Mouse (Mus musculus) CH12.LX (cell line): Measurements from ENCODE around the gene Aftph. TPM values are rescaled to one million over a fixed set of nuclear protein-coding genes. Genes with fewer than 3 reads are reported as not detected.

Experiments
- DNase-seq: peaks from one replicate; pipeline ENCODE4 v3.0.0-alpha.2; 2013; ENCODE audit errors: extremely low read depth
- H3K27ac ChIP-seq: 2 replicates; pipeline ENCODE4 v1.5.1; 2012; ENCODE audit warnings: low read depth, mild to moderate bottlenecking, control low read depth, moderate library complexity; ENCODE audit not compliant: insufficient read depth
- H3K27me3 ChIP-seq: replicated peaks from 2 replicates; pipeline ENCODE3; 2012; ENCODE audit warnings: inconsistent platforms
- H3K36me3 ChIP-seq, 2 experiments: replicated peaks in 1 of 2; 2 replicates each; pipeline versions ENCODE3 to v1.6.1; 2012; ENCODE audit warnings: inconsistent platforms in 1 of 2, low read length in 1 of 2, mild to moderate bottlenecking in 1 of 2, mixed read lengths in 1 of 2, moderate library complexity in 1 of 2; ENCODE audit not compliant: control insufficient read depth in 1 of 2, insufficient read depth in 1 of 2
- H3K4me1 ChIP-seq, 2 experiments: 2 replicates each; pipeline ENCODE4 v1.6.1; 2012; ENCODE audit warnings: inconsistent platforms in 1 of 2, moderate library complexity in 1 of 2; ENCODE audit not compliant: insufficient read depth in 2 of 2, control insufficient read depth in 1 of 2
- H3K4me2 ChIP-seq: 2 replicates; pipeline ENCODE4 v1.6.1; 2012; ENCODE audit warnings: low read depth, mild to moderate bottlenecking, control low read depth; ENCODE audit not compliant: poor library complexity, insufficient read depth, severe bottlenecking
- H3K4me3 ChIP-seq, 3 experiments: fragments of 150-350 bp in 1 of 3; sonication (generic) in 1 of 3; replicated peaks in 1 of 3; 2 replicates each; pipeline versions ENCODE3 to v1.5.1; 2011 to 2012; ENCODE audit warnings: low read depth in 2 of 3, low read length in 2 of 3, mild to moderate bottlenecking in 2 of 3, moderate library complexity in 2 of 3, control low read depth in 1 of 3, improper control_type of control experiment in 1 of 3, inconsistent platforms in 1 of 3, mixed read lengths in 1 of 3; ENCODE audit not compliant: poor library complexity in 1 of 3
- H3K79me2 ChIP-seq: replicated peaks from 2 replicates; pipeline ENCODE4 v1.6.1; 2012; ENCODE audit warnings: mild to moderate bottlenecking, moderate library complexity; ENCODE audit not compliant: control insufficient read depth, poor library complexity, insufficient read depth, severe bottlenecking; ENCODE audit errors: extremely low read depth
- H3K9ac ChIP-seq: 2 replicates; pipeline ENCODE4 v1.6.1; 2012; ENCODE audit warnings: low read depth, mild to moderate bottlenecking, control low read depth, moderate library complexity; ENCODE audit not compliant: insufficient read depth
- H3K9me3 ChIP-seq: replicated peaks from 2 replicates; pipeline ENCODE3; 2012; ENCODE audit warnings: low read length, inconsistent platforms, mixed read lengths
- CHD2 ChIP-seq: IDR thresholded peaks from 2 replicates; pipeline ENCODE4 v1.6.1; 2011; ENCODE audit warnings: low read length, improper control_type of control experiment
- ELF1 ChIP-seq: IDR thresholded peaks from 2 replicates; pipeline ENCODE4 v1.6.1; 2014; ENCODE audit warnings: low read depth, mild to moderate bottlenecking, inconsistent platforms, low read length, improper control_type of control experiment
- EP300 ChIP-seq: IDR thresholded peaks from 2 replicates; pipeline ENCODE4 v1.6.1; 2011; ENCODE audit warnings: low read length, improper control_type of control experiment
- ETS1 ChIP-seq: conservative IDR thresholded peaks from 2 replicates; pipeline ENCODE4 v1.6.1; 2012; ENCODE audit warnings: low read depth, mild to moderate bottlenecking, inconsistent platforms, low read length, improper control_type of control experiment, moderate library complexity
- GABPA ChIP-seq: IDR thresholded peaks from 2 replicates; pipeline ENCODE4 v1.6.1; 2012; ENCODE audit warnings: low read depth, low read length, improper control_type of control experiment, inconsistent platforms; ENCODE audit not compliant: insufficient replicate concordance
- IRF4 ChIP-seq: IDR thresholded peaks from 2 replicates; pipeline ENCODE4 v1.6.1; 2014; ENCODE audit warnings: low read depth, mild to moderate bottlenecking, inconsistent platforms, low read length, improper control_type of control experiment
- JUN ChIP-seq: IDR thresholded peaks from 2 replicates; pipeline ENCODE4 v1.6.1; 2011; ENCODE audit warnings: low read depth, mild to moderate bottlenecking, low read length, improper control_type of control experiment, moderate library complexity; ENCODE audit not compliant: insufficient read depth
- JUND ChIP-seq: conservative IDR thresholded peaks from 2 replicates; pipeline ENCODE4 v1.6.1; 2011; ENCODE audit warnings: low read depth, low read length, improper control_type of control experiment
- KAT2A ChIP-seq: IDR thresholded peaks from 2 replicates; pipeline ENCODE4 v1.6.1; 2012; ENCODE audit warnings: low read length, improper control_type of control experiment, inconsistent platforms; ENCODE audit not compliant: insufficient replicate concordance
- MAX ChIP-seq: IDR thresholded peaks from 2 replicates; pipeline ENCODE4 v1.6.1; 2011; ENCODE audit warnings: low read length, improper control_type of control experiment
- MAZ ChIP-seq: IDR thresholded peaks from 2 replicates; pipeline ENCODE4 v1.6.1; 2012; ENCODE audit warnings: low read depth, mild to moderate bottlenecking, inconsistent platforms, low read length, improper control_type of control experiment, moderate library complexity
- MEF2A ChIP-seq: IDR thresholded peaks from 2 replicates; pipeline ENCODE4 v1.6.1; 2014; ENCODE audit warnings: low read depth, mild to moderate bottlenecking, inconsistent platforms, low read length, improper control_type of control experiment, borderline replicate concordance
- MXI1 ChIP-seq: IDR thresholded peaks from 2 replicates; pipeline ENCODE4 v1.6.1; 2011; ENCODE audit warnings: mild to moderate bottlenecking, low read depth, low read length, improper control_type of control experiment
- MYC ChIP-seq: IDR thresholded peaks from 2 replicates; pipeline ENCODE4 v1.6.1; 2011; ENCODE audit warnings: low read depth, mild to moderate bottlenecking, improper control_type of control experiment, low read length
- POLR2A ChIP-seq: IDR thresholded peaks from 2 replicates; pipeline ENCODE4 v1.6.1; 2011; ENCODE audit warnings: low read depth, mild to moderate bottlenecking, improper control_type of control experiment, low read length
- POLR2AphosphoS2 ChIP-seq: IDR thresholded peaks from 2 replicates; pipeline ENCODE4 v1.6.1; 2011; ENCODE audit warnings: low read depth, low read length, improper control_type of control experiment
- RAD21 ChIP-seq: IDR thresholded peaks from 2 replicates; pipeline ENCODE4 v1.6.1; 2011; ENCODE audit warnings: low read depth, mild to moderate bottlenecking, low read length, improper control_type of control experiment, moderate library complexity
- SMC3 ChIP-seq: IDR thresholded peaks from 2 replicates; pipeline ENCODE4 v1.6.1; 2011; ENCODE audit warnings: low read depth, low read length, improper control_type of control experiment
- TBP ChIP-seq: conservative IDR thresholded peaks from 2 replicates; pipeline ENCODE4 v1.6.1; 2011; ENCODE audit warnings: low read depth, low read length, improper control_type of control experiment
- TCF12 ChIP-seq: IDR thresholded peaks from 2 replicates; pipeline ENCODE4 v1.6.1; 2014; ENCODE audit warnings: low read depth, mild to moderate bottlenecking, inconsistent platforms, low read length, improper control_type of control experiment
- USF2 ChIP-seq: conservative IDR thresholded peaks from 2 replicates; pipeline ENCODE4 v1.6.1; 2011; ENCODE audit warnings: low read depth, low read length, improper control_type of control experiment
- ZKSCAN1 ChIP-seq: IDR thresholded peaks from 2 replicates; pipeline ENCODE4 v1.6.1; 2012; ENCODE audit warnings: low read depth, inconsistent platforms, low read length, improper control_type of control experiment, borderline replicate concordance
- ZMIZ1 ChIP-seq: IDR thresholded peaks from 2 replicates; pipeline ENCODE4 v1.6.1; 2012; ENCODE audit warnings: low read depth, mild to moderate bottlenecking, inconsistent platforms, low read length, improper control_type of control experiment
- ZNF384 ChIP-seq: IDR thresholded peaks from 2 replicates; pipeline ENCODE4 v1.6.1; 2012; ENCODE audit warnings: low read depth, low read length, improper control_type of control experiment, inconsistent platforms
- dilution Hi-C: fragments of 300-500 bp; cut with MboI; formaldehyde crosslinking; loops from 2 replicates; pipeline ENCODE4 v1.14.3; 2020; ENCODE audit warnings: low sequenced_read_pairs; ENCODE audit not compliant: extremely low pct_unique_long_range_greater_than_20kb, extremely low pct_ligation_motif_present
- in situ Hi-C: fragments of 300-500 bp; cut with MboI; formaldehyde crosslinking; loops from 3 replicates; pipeline ENCODE4 v1.14.3; 2019; ENCODE audit warnings: low sequenced_read_pairs, low pct_ligation_motif_present, low pct_unique_long_range_greater_than_20kb, mixed read lengths
- polyA plus RNA-seq: library from polyadenylated mRNA; unstranded; fragments of >175 nt; gene quantifications from 2 replicates; pipeline ENCODE4 v1.2.1, GENCODE M21; 2012; ENCODE audit warnings: low read depth; ENCODE audit not compliant: insufficient read length
- total RNA-seq, 2 experiments: library from RNA; depleted of rRNA; stranded (reverse); fragments of 300-350 nt in 1 of 2; fragments of >200 nt in 1 of 2; gene quantifications; 2 replicates each; pipeline ENCODE4 v1.2.3; 2012 to 2014

Aftph gene
- total and polyA plus RNA-seq, 3 experiments, result 53.7 to 80.0 (median 53.9) TPM

GRCm38 (mm10) chr11:20734066-20734465 is 7.3 kb downstream of the Aftph start:
- H3K79me2 ChIP-seq, result peaks cover 56% of the 10 kb centered on the region
- H3K4me3 ChIP-seq, result no peak overlapping the region
- H3K4me1 ChIP-seq, result peaks cover 0 to 34% of the 10 kb centered on the region in 2 experiments; a peak in 3 of 4 replicates
- H3K4me2 ChIP-seq, result no peak overlapping the region
- no peak for DNase-seq
- in situ Hi-C loops, result no loop called here
- TF ChIP-seq KAT2A (no peak), POLR2AphosphoS2 (no peak), ELF1 (no peak), SMC3 (no peak), MEF2A (no peak), TCF12 (no peak), EP300 (no peak), ZMIZ1 (no peak), ETS1 (no peak), JUN (no peak), JUND (no peak), CHD2 (no peak), IRF4 (no peak), GABPA (no peak), ZNF384 (no peak), MAX (no peak)
- TF ChIP-seq, all 38 proteins: peak for 0
- dilution Hi-C loops, result no loop called here
- Histone ChIP-seq H3K36me3 (peaks cover 4 to 62% of the 10 kb centered on the region in 2 experiments), H3K9me3 (no peaks in the 10 kb centered on the region), H3K9ac (no peak overlapping the region), H3K27ac (no peak overlapping the region), H3K27me3 (no peaks in the 10 kb centered on the region)

- no peak for DNase-seq
- no peak overlapping the region for H3K4me2 ChIP-seq
- H3K36me3 ChIP-seq, result peaks cover 4 to 58% of the 10 kb centered on the region in 2 experiments
- H3K4me3 ChIP-seq, result no peak overlapping the region
- H3K27ac ChIP-seq, result no peak overlapping the region
- H3K27me3 ChIP-seq, result no peaks in the 10 kb centered on the region
- no peaks in the 10 kb centered on the region for H3K9me3 ChIP-seq
- no peak for TF ChIP-seq ZKSCAN1
- TF ChIP-seq MAZ, result no peak
- no peak for TF ChIP-seq ELF1
- TF ChIP-seq IRF4, result no peak
- TF ChIP-seq MXI1, result no peak
- no peak for TF ChIP-seq TBP
- no peak for TF ChIP-seq RAD21
- no peak for TF ChIP-seq POLR2A
- TF ChIP-seq USF2, result no peak
- no peak for TF ChIP-seq MEF2A
- no peak for TF ChIP-seq JUN
- no peak for TF ChIP-seq MYC
- no peak for TF ChIP-seq EP300
- no peak for TF ChIP-seq SMC3
- TF ChIP-seq KAT2A, result no peak
- TF ChIP-seq ETS1, result no peak
- no peak overlapping the region for H3K9ac ChIP-seq
- peaks cover 52% of the 10 kb centered on the region for H3K79me2 ChIP-seq
- peaks cover 0 to 32% of the 10 kb centered on the region in 2 experiments; a peak in 2 of 4 replicates for H3K4me1 ChIP-seq
- in situ Hi-C loops, result no loop called here
- dilution Hi-C loops, result no loop called here
Measured at GRCm38 (mm10) chr11:20733486-20734030, 7.8 kb downstream of the Aftph start.
